Mouse (Mus musculus): ENCODE results near the gene Dnaaf2. TPM values are rescaled to one million over a fixed set of nuclear protein-coding genes. Genes with fewer than 3 reads are reported as not detected.

The Dnaaf2 gene
- 2.9 and 3.6 TPM in 2 replicates for polyA plus RNA-seq (2012; rRNA removed)

DNA sequence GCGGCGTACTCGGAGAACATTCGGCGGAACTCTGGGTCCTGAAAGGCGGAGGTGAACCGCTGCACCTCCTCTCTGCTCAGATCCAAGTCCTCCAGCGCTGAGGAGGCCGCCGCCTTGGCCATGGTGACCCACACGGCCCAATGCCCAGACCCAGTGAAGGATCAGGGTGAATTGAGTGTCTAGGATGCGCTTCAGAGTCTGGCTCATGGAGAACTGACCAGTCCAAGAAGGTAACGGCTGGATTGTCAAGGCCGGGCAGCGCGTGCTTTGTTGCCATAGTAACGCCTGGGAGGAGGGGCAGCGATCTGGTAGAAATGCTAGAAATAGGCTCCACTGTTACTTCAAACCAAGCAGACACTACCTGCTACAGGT is at the start of gene Dnaaf2:
TSS of gene Dnaaf2 (minus strand) at position 266 of the 372 bp plus-strand sequence.

DNA sequence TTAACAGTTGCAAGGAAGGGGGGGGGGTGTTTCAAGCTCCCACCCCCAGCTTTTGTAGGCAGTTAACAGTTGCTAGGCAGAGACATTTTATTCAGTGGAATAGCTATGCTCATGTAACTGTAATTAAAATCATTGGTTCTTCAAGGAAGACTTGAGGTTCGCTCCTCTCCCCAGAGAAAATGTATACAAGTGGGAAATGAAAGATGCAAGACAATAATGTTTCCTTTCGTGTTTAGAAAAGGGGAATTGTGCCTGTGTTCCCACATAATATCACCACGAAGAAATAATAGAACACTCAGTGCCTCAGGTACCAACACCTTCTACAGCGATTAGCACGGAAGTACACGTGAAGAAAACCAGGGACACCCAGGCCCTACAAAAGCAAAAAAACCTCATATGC is 42.6 kb upstream of the Dnaaf2 start, which contains the start of gene Klhdc1:
TSS of gene Klhdc1 (plus strand) at position 301 of the 400 bp plus-strand sequence.

DNA sequence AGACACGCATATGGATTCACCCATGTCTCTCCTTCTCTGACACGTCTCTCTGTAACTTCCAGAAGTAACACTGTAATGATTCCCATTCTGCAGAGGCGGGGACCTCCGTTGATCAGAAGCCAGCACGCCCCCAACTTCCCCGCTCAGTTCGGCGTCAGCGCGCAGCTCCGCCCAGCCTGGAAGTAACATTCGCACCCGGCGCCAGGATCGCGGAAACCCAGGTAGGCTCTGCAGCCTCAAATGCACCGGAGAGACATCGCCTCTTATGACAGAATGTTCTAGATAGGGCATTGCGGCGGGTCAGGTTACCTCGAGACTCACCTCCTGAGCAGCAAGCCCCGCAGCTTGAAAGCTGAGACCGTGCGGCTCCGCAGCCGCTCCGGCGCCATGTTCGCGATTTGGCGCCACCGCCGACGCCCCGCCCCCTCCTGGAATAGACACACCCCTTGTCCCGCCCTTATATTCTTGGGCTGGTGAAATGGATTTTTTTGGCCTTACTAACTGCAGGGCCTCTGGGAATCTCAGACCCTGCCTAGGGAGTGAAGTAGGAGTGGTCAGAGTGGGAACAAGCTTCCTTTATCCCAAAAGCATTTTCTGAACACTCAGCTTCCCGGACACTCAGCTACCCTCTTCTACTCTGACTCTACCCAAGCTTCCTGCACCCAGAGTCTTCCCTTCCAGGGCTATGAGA is 29.7 kb upstream of the Dnaaf2 start, which contains the start of gene Pole2:
TSS of gene Pole2 (minus strand) at position 420 of the 691 bp plus-strand sequence.

DNA sequence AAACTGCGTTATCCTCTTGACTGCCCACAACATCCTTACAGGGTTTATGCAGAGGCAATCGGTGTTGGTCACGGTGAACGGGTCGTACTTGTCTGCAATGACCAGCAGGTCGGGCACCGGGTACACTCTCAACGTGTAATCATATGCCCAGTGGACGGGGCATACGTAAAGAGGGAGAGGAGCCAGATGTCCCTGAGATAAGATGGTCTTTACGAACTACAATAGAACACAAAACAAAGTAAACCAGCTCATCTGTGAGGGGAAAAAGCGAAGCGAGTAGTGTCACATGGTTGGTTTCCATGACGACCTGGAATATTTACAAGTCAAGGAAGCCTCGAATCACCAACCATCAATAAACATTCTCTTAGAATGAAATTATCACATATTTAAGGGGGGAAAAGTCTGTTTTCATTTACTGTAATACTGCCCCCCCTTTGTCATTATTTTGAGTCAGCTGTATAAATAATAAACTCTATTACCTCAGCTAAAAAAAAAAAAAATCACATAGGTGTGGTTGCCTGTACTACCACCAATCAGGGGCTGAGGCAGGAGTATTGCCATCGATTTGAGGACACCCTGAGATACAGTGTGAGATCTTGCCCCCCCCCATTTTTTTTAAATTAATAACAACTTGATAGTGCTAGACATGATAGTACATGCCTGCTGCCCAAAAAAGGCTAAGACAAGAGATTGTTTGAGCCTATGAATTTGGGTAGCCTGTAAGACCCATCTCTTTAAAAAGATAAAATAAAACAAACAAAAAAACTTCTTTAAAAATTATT is 6.0 kb upstream of the Dnaaf2 start, which contains the start of gene Gm49384:
TSS of gene Gm49384 (minus strand) at position 216 of the 782 bp plus-strand sequence.

DNA sequence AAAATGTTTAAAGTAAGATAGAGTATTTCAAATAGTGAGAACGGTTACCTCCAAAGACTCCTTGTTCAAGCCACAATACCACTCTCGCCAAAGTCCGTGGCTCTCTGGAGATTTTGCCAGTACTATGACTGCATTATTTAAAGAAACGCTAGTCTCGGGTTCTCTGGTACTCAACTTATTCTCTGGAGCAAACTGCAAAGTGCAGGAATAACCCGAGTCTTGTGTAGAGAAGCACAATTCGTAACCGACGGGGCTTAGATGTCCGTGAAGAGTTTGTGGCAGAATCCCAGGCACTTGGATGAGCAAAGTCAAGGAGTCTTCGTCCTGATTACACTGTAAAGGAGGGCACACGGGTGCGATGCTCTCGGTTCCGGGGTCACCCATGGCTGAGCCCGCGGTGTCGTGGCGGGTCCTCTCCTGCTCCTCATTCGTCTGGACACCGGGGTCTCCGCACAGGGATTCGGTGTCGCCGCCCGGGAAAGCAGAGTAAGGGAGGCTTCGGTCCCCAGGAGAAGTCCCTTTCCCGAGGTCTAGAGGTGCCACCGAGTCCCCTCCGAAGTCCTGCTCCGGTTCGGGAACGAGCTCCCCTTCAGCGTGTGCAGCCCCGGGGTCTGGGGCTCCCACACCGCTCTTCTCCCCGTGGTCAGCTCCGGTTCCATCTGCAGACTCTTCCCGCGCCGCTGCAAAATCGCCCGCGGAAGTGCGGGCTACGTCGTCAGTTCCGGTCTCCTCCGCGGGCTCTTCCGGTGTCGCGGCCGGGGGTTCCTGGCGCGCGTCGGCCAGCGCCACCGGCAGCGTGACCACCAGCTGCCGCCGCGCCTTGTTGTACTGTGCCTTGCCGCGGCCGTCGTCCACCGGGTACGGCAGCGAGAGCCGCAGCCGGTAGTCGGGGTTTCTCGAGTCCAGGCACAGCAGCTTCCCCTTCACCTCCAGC is 1.5 kb downstream of the Dnaaf2 start, which contains the start of gene Gm49383:
TSS of gene Gm49383 (minus strand) at position 661 of the 934 bp plus-strand sequence.

DNA sequence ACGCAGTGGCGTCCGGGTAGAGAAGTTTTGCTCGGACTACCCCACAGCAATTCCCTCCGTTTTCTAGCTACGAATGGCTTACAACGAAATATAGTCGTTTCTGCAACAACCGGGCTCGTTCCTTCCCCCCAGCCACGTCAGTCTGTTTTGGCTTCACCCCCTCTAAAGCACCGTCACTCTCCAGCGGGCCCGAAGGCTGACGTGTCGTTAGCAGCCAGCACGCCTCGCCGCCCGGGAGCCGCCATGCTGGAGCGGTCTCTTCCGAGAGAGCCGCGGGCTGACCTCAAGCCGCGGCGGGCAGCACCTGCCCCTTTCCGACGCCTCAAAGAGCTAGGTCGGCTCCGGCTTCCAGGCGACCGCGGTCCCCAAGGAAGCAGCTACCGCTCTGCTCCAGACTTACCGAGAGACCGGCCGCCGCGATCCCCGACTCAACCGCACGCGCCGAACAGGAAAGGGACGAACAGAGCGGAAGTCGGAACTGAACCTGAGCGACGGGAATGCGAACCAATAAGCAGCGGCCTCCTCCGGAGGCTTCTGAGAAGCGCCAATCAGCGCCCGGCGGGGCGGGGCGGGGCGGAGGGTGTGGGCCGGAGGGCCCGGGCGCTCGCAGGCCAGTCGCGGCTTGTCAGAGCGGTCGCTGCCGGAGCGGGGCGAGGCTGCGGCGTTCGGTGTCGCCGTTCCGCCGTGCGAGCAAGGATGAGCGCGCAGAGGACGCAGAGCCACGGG is 14.5 kb downstream of the Dnaaf2 start, which contains the start of the genes Rpl36al and Mgat2:
TSS of gene Rpl36al (minus strand) at position 501 of the 726 bp plus-strand sequence.
TSS of gene Mgat2 (plus strand) at position 575 of the 726 bp plus-strand sequence.

DNA sequence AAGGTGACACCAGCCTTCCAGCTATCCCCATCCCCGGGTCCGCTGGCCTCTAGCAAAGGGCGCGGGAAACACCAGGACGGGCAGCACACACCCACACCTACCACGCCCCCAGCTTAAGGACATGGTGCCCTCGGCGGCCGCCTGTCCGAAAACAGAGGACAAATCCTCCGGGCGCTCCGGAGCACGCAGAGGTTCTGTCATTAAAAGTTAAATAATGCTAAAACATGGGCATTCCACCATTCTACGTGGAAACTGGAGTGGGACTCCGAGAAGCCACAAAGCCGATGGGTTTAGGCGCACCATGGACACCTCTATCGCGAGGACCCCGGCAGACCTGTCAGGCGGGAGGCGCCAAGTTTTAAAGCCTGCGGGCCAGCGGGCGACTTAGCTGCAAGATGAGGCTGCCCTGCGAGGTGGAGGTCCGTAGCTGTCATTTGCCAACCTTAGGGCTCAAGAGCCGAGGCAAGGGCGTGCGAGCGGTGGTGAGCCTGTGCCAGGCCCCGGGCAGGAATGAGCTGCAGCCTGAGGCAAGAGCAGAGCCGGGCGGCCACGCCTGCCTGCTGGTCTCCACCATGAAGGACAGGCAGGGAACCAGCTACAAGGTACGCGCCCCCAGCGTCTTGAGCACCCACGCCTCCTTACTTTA is 29.6 kb downstream of the Dnaaf2 start, which contains the start of gene Lrr1:
TSS of gene Lrr1 (plus strand) at position 354 of the 646 bp plus-strand sequence.

DNA sequence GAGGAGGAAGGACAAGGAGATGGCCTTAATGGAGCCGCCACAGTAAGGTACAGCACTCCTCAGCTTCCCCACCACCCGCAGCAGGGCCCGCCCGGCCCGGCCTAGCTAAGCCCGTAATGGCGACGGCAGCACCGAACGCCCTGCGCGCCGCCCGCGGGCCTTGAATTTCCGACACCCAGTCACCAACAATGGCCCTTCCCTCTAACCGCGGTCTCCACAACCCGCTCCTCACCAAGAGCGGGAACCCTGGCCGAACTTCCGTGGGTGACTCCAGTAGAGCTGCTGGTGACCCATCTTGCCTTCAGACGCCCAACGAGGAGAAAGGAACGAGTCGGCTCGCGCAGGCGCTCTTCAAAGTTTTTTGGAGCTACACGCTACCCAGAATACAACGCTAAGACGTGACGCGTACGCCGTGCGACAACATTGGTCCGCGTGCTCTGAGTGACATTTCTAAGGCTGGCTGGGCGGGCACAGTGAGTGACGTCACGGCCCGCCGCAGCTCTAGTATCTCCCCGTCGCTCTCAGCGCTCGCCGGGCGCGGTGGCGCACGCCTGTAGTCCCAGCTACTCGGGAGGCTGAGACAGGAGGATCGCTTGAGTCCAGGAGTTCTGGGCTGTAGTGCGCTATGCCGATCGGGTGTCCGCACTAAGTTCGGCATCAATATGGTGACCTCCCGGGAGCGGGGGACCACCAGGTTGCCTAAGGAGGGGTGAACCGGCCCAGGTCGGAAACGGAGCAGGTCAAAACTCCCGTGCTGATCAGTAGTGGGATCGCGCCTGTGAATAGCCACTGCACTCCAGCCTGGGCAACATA is 39.3 kb downstream of the Dnaaf2 start, which contains the start of gene Rps29:
TSS of gene Rps29 (minus strand) at position 422 of the 813 bp plus-strand sequence.

Other genes starting within 250 kb of the Dnaaf2 start
- gene Rps29, start 39.2 kb downstream of the Dnaaf2 start, polyA plus RNA-seq (2012; rRNA removed), result 1,487 and 1,680 TPM in 2 replicates
- 11.7 and 13.8 TPM in 2 replicates for gene Lrr1, start 29.6 kb downstream of the Dnaaf2 start, polyA plus RNA-seq (2012; rRNA removed)
- gene Rpl36al, start 14.3 kb downstream of the Dnaaf2 start, polyA plus RNA-seq (2012; rRNA removed), result 563 and 595 TPM in 2 replicates
- gene Mgat2, start 14.3 kb downstream of the Dnaaf2 start, polyA plus RNA-seq (2012; rRNA removed), result 10.3 and 12.5 TPM in 2 replicates
- gene Gm49383, start 1.3 kb downstream of the Dnaaf2 start, polyA plus RNA-seq (2012; rRNA removed), result 5.1 and 6.2 TPM in 2 replicates
- 7.2 and 8.7 TPM in 2 replicates for gene Gm49384, start 5.8 kb upstream of the Dnaaf2 start, polyA plus RNA-seq (2012; rRNA removed)
- 26.3 and 30.3 TPM in 2 replicates for gene Pole2, start 29.8 kb upstream of the Dnaaf2 start, polyA plus RNA-seq (2012; rRNA removed)
- 0.86 and 1.7 TPM in 2 replicates for gene Klhdc1, start 42.7 kb upstream of the Dnaaf2 start, polyA plus RNA-seq (2012; rRNA removed)
- gene Klhdc2, start 98.3 kb upstream of the Dnaaf2 start, polyA plus RNA-seq (2012; rRNA removed), result 41.5 and 47.7 TPM in 2 replicates
- 12.4 and 13.3 TPM in 2 replicates for gene Nemf, start 158.7 kb upstream of the Dnaaf2 start, polyA plus RNA-seq (2012; rRNA removed)
- gene Arf6, start 173.7 kb upstream of the Dnaaf2 start, polyA plus RNA-seq (2012; rRNA removed), result 39.8 and 46.5 TPM in 2 replicates
- 0.15 and 0.16 TPM in 2 replicates for gene Gm9887, start 174.0 kb upstream of the Dnaaf2 start, polyA plus RNA-seq (2012; rRNA removed)